Mouse (Mus musculus) spleen, adult 2 months (tissue): ENCODE data around the gene Casp12. TPM values are rescaled to one million over a fixed set of nuclear protein-coding genes. Genes with fewer than 3 reads are reported as not detected.

ENCODE experiments used
- DNase-seq, 2 experiments: peaks; one replicate each; pipeline versions ENCODE4 v3.0.0 to v3.0.0-alpha.2; 2012 to 2021; ENCODE audit warnings: low spot score in 2 of 2, low read depth in 1 of 2
- H3K27ac ChIP-seq: fragments of 200-500 bp; 2 replicates; pipeline ENCODE4 v1.5.1; 2012; ENCODE audit warnings: low read length, inconsistent platforms; ENCODE audit not compliant: insufficient read depth
- H3K27me3 ChIP-seq: fragments of 200-500 bp; 2 replicates; pipeline ENCODE4 v1.6.1; 2012; ENCODE audit warnings: mild to moderate bottlenecking, moderate library complexity, low read length, inconsistent platforms; ENCODE audit not compliant: control insufficient read depth, insufficient read depth
- H3K36me3 ChIP-seq: fragments of 200-500 bp; 2 replicates; pipeline ENCODE4 v1.6.1; 2012; ENCODE audit warnings: mild to moderate bottlenecking, low read length, inconsistent platforms; ENCODE audit not compliant: control insufficient read depth, insufficient read depth
- H3K4me1 ChIP-seq: fragments of 200-500 bp; 2 replicates; pipeline ENCODE4 v1.6.1; 2011; ENCODE audit warnings: inconsistent platforms; ENCODE audit not compliant: control insufficient read depth, insufficient read depth, insufficient read length
- H3K4me3 ChIP-seq: fragments of 200-500 bp; 2 replicates; pipeline ENCODE4 v1.5.1; 2011; ENCODE audit warnings: mild to moderate bottlenecking, inconsistent platforms; ENCODE audit not compliant: insufficient read depth, insufficient read length; ENCODE audit errors: extremely low read depth
- CTCF ChIP-seq: fragments of 200-500 bp; IDR thresholded peaks from 2 replicates; pipeline ENCODE4 v1.5.1; 2011; ENCODE audit warnings: mild to moderate bottlenecking, inconsistent platforms; ENCODE audit not compliant: insufficient read depth, insufficient read length, insufficient replicate concordance; ENCODE audit errors: extremely low read depth
- POLR2A ChIP-seq: fragments of 200-500 bp; IDR thresholded peaks from 2 replicates; pipeline ENCODE4 v1.6.1; 2011; ENCODE audit warnings: low read depth, low read length, inconsistent platforms
- WGBS: fragments of 180-500 bp; shearing (Covaris S2); methylation state at CpG from one replicate; pipeline ENCODE4 v1.1.7; 2018; 5-methylcytosine and 5-hydroxymethylcytosine counted together
- polyA plus RNA-seq: library from polyadenylated mRNA; depleted of rRNA; stranded (reverse); fragments of >200 nt; gene quantifications from 2 replicates; pipeline ENCODE4 v1.2.3, GENCODE M21; 2012

Gene Casp12
- polyA plus RNA-seq, 1 experiment: 0.35 TPM

DNA sequence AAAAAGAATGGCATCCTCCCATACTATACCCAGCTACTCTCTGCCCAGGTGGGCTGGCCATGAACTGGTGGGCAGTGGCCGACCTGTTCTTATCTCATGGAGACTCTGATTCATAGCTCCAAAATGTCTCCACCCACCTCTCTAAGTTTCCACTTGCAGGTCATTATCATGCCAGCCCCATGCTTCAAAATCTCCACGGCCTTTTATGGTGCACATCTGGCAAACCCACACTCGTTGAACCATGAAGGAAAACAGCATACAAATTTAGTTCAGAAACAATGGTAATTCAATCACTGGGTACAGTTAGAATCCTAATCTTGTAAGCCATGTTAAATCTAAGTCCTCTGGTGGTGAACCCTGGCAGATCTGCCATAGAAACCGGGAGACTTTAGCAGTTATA is 33.8 kb upstream of the Casp12 start:
- peak in 1 of 2 experiments; percentile 55 for DNase-seq
- Histone ChIP-seq H3K36me3 (no peaks in the 10 kb centered on the region), H3K27ac (no peak overlapping the region; the same call in 1 of the 2 replicates), H3K4me3 (no peak overlapping the region), H3K4me1 (no peaks in the 10 kb centered on the region), H3K27me3 (no peaks in the 10 kb centered on the region)
- no peak for TF ChIP-seq POLR2A
- TF ChIP-seq CTCF: no peak
- 49% methylated on average over 4 of the region's 4 CpGs for WGBS

DNA sequence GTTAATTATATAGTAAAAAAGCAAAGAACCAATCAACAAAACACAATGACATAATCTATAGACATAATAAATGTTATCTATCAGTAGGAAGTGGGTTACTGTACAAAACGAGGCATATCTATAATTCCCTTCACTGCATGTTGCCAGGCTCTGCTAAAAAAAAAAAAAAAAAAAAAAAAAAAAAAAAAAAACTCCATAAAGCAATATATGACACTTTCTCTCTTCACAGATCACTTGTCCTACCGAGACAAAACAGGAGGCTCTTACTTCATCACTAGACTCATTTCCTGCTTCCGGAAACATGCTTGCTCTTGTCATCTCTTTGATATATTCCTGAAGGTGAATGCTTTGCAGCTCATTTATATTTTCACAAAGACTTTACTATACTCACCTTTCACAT is 17.0 kb upstream of the Casp12 start:
- no peaks in the 10 kb centered on the region; the same call in 1 of the 2 replicates for H3K36me3 ChIP-seq
- no peak overlapping the region for H3K27ac ChIP-seq
- H3K27me3 ChIP-seq: no peaks in the 10 kb centered on the region
- TF ChIP-seq CTCF: no peak
- no peak for TF ChIP-seq POLR2A
- DNase-seq: no peak
- no peak overlapping the region for H3K4me3 ChIP-seq
- 75% methylated on average over 3 of the region's 3 CpGs for WGBS
- H3K4me1 ChIP-seq: no peaks in the 10 kb centered on the region

- Histone ChIP-seq H3K27me3 (no peaks in the 10 kb centered on the region), H3K4me1 (no peaks in the 10 kb centered on the region), H3K4me3 (no peak overlapping the region), H3K36me3 (no peaks in the 10 kb centered on the region), H3K27ac (no peak overlapping the region)
- TF ChIP-seq POLR2A (no peak), CTCF (no peak)
- DNase-seq: no peak
Measured at GRCm38 (mm10) chr9:5332441-5332840, 12.8 kb upstream of the Casp12 start.

DNA sequence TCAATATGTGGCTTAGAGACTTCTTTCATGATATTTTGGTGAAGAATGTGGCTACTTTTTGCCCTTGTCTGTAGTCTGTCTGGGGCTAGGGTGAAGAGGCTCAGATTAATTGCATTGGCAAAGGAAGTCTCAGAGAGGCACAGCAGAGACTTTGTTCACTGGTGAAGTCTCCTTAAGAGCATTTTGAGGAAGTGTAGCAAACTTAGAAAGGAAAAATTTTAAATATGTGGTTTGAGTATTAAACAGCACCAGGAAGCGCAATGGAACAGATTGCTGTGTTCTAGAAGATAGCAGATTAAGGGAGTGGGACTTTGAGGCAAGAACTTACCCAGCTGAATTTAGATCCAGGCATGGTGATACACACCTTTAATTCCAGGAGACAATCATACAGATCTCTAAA is 11.8 kb upstream of the Casp12 start:
- Histone ChIP-seq H3K4me3 (no peak overlapping the region), H3K36me3 (no peaks in the 10 kb centered on the region), H3K4me1 (no peaks in the 10 kb centered on the region), H3K27me3 (no peaks in the 10 kb centered on the region), H3K27ac (no peak overlapping the region)
- WGBS: 65% methylated on average over 1 of the region's 1 CpGs
- DNase-seq: no peak
- TF ChIP-seq CTCF: no peak
- no peak for TF ChIP-seq POLR2A

- TF ChIP-seq CTCF (no peak), POLR2A (no peak)
- Histone ChIP-seq H3K27ac (no peak overlapping the region), H3K4me3 (no peak overlapping the region), H3K36me3 (no peaks in the 10 kb centered on the region), H3K4me1 (no peaks in the 10 kb centered on the region), H3K27me3 (no peaks in the 10 kb centered on the region)
- WGBS: 59% methylated on average over 1 of the region's 1 CpGs
- DNase-seq: no peak
Measured at GRCm38 (mm10) chr9:5343092-5343491, 2.1 kb upstream of the Casp12 start.

GRCm38 (mm10) chr9:5344090-5344489 is 1.1 kb upstream of the Casp12 start:
- no peaks in the 10 kb centered on the region for H3K27me3 ChIP-seq
- H3K4me1 ChIP-seq: no peaks in the 10 kb centered on the region
- no peaks in the 10 kb centered on the region for H3K36me3 ChIP-seq
- no peak for DNase-seq
- H3K27ac ChIP-seq: no peak overlapping the region
- WGBS: 53% methylated on average over 4 of the region's 4 CpGs
- H3K4me3 ChIP-seq: no peak overlapping the region
- TF ChIP-seq CTCF (no peak), POLR2A (no peak)

DNA sequence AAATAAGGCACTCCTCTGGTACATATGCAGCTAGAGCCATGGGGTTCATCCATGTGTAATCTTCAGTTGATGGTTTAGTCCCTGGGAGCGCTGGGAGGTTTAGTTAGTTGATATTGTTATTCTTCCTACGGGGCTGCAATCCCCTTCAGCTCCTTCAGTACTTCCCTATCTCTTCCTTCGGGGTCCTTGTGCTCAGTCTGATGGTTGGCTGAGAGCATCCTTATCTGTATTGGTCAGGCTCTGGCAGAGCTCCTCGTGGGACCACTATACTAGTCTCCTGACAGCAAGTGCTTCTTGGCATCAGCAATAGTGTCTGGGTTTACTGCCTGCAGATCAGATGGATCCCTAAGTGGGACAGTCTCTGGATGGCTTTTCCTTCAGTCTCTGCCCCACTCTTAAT is 2.2 kb downstream of the Casp12 start:
- TF ChIP-seq CTCF (no peak), POLR2A (no peak)
- 83% methylated on average over 4 of the region's 4 CpGs for WGBS
- no peaks in the 10 kb centered on the region for H3K36me3 ChIP-seq
- H3K4me1 ChIP-seq: no peaks in the 10 kb centered on the region
- no peak for DNase-seq
- H3K27me3 ChIP-seq: no peaks in the 10 kb centered on the region
- H3K4me3 ChIP-seq: no peak overlapping the region
- H3K27ac ChIP-seq: no peak overlapping the region
